Mouse (Mus musculus) stomach, postnatal 0 days (tissue): Measurements from ENCODE around the gene Tmprss11d. TPM values are rescaled to one million over a fixed set of nuclear protein-coding genes. Genes with fewer than 3 reads are reported as not detected.
A peak's percentile ranks its signal among the peaks of the same experiment; 100 is the strongest.
"Not testable (repeated sequence)": the region's sequence is repeated elsewhere in the genome, so short reads cannot be mapped to it uniquely, and the experiment has no call there.

Experiments
- ATAC-seq: fragments of 200-750 bp; cut with Nextera tagmentation; 2 replicates; pipeline ENCODE4 v1.8.0; 2017; ENCODE audit not compliant: low FRiP score, low TSS enrichment
- DNase-seq: peaks from one replicate; pipeline ENCODE4 v3.0.0-alpha.2; 2016; ENCODE audit warnings: low spot score
- H3K27ac ChIP-seq: fragments of 300-500 bp; sonication (generic); replicated peaks from 2 replicates; pipeline ENCODE4 v1.5.1; 2014; ENCODE audit warnings: mild to moderate bottlenecking, control low read depth
- H3K27me3 ChIP-seq: fragments of 300-500 bp; sonication (generic); 2 replicates; pipeline ENCODE4 v1.6.1; 2014; ENCODE audit warnings: low read length; ENCODE audit not compliant: control insufficient read depth, insufficient read depth
- H3K36me3 ChIP-seq: fragments of 300-500 bp; sonication (generic); 2 replicates; pipeline ENCODE4 v1.6.1; 2014; ENCODE audit warnings: low read length, mixed read lengths; ENCODE audit not compliant: control insufficient read depth, insufficient read depth
- H3K4me1 ChIP-seq: fragments of 300-500 bp; sonication (generic); replicated peaks from 2 replicates; pipeline ENCODE4 v1.6.1; 2014; ENCODE audit warnings: antibody characterized with exemption; ENCODE audit not compliant: control insufficient read depth, insufficient read depth
- H3K4me2 ChIP-seq: fragments of 300-500 bp; sonication (generic); replicated peaks from 2 replicates; pipeline ENCODE4 v1.6.1; 2014; ENCODE audit warnings: low read depth, mild to moderate bottlenecking, control low read depth, moderate library complexity
- H3K4me3 ChIP-seq: fragments of 300-500 bp; sonication (generic); 2 replicates; pipeline ENCODE4 v1.5.1; 2014; ENCODE audit warnings: low read depth, low read length, control low read depth
- H3K9ac ChIP-seq: fragments of 300-500 bp; sonication (generic); 2 replicates; pipeline ENCODE4 v1.6.1; 2014; ENCODE audit warnings: mild to moderate bottlenecking, low read length, control low read depth, mixed read lengths
- H3K9me3 ChIP-seq: fragments of 300-500 bp; sonication (generic); 2 replicates; pipeline ENCODE4 v1.6.1; 2016; ENCODE audit warnings: low read length; ENCODE audit not compliant: control insufficient read depth
- CTCF ChIP-seq: IDR thresholded peaks from 2 replicates; pipeline ENCODE4 v1.5.1; 2016; ENCODE audit warnings: antibody characterized with exemption, low read depth, mild to moderate bottlenecking, moderate library complexity
- EP300 ChIP-seq: optimal IDR thresholded peaks from 2 replicates; pipeline ENCODE3; 2016; ENCODE audit warnings: antibody characterized with exemption
- WGBS: fragments of 180-500 bp; shearing (Covaris S2); extraction: QIAGEN DNeasy Blood & Tissue Kit; methylation state at CpG from one replicate; pipeline ENCODE4 v1.1.7; 2014; 5-methylcytosine and 5-hydroxymethylcytosine counted together
- polyA plus RNA-seq: library from polyadenylated mRNA; unstranded; fragments of >200 nt; fragmentation: Nextera tagmentation; extraction: Ambion mirVana; gene quantifications from 2 replicates; pipeline ENCODE4 v1.2.1, GENCODE M21; 2015

The Tmprss11d gene
- polyA plus RNA-seq, 1 experiment from 2014 or later = 4.4 TPM

GRCm38 (mm10) chr5:86407191-86407590, 34.0 kb upstream of the Tmprss11d start:
- ATAC-seq (no peak), DNase-seq (no peak)
- Histone ChIP-seq H3K4me1 (no peaks in the 10 kb centered on the region), H3K27ac (no peak overlapping the region), H3K9me3 (no peaks in the 10 kb centered on the region), H3K4me3 (no peak overlapping the region), H3K4me2 (no peak overlapping the region), H3K9ac (no peak overlapping the region), H3K36me3 (no peaks in the 10 kb centered on the region), H3K27me3 (no peaks in the 10 kb centered on the region)
- WGBS = 81% methylated on average over 3 of the region's 3 CpGs
- peak; percentile 18; the same call in 1 of the 2 replicates for TF ChIP-seq CTCF
- TF ChIP-seq EP300 = no peak

GRCm38 (mm10) chr5:86359412-86359985, 13.7 kb downstream of the Tmprss11d start:
- no peak overlapping the region for H3K4me3 ChIP-seq
- H3K27me3 ChIP-seq = no peaks in the 10 kb centered on the region
- no peaks in the 10 kb centered on the region for H3K4me1 ChIP-seq
- TF ChIP-seq CTCF (no peak), EP300 (no peak)
- H3K9ac ChIP-seq = no peak overlapping the region
- DNase-seq (no peak), ATAC-seq (no peak)
- 66% methylated on average over 4 of the region's 4 CpGs for WGBS
- no peaks in the 10 kb centered on the region for H3K36me3 ChIP-seq
- no peaks in the 10 kb centered on the region for H3K9me3 ChIP-seq
- H3K4me2 ChIP-seq = no peak overlapping the region
- no peak overlapping the region for H3K27ac ChIP-seq

GRCm38 (mm10) chr5:86352966-86353365, 20.3 kb downstream of the Tmprss11d start:
- Histone ChIP-seq H3K4me3 (no peak overlapping the region), H3K36me3 (no peaks in the 10 kb centered on the region), H3K27ac (no peak overlapping the region), H3K4me1 (no peaks in the 10 kb centered on the region), H3K4me2 (no peak overlapping the region), H3K9ac (no peak overlapping the region), H3K9me3 (no peaks in the 10 kb centered on the region), H3K27me3 (no peaks in the 10 kb centered on the region)
- DNase-seq (peak; percentile 14), ATAC-seq (0 out of 2 replicates have a peak, but pooled peaks have one; percentile 24)
- WGBS = 17% methylated on average over 7 of the region's 7 CpGs
- TF ChIP-seq EP300 = no peak
- TF ChIP-seq CTCF = peak; percentile 74

GRCm38 (mm10) chr5:86318018-86318956, 54.9 kb downstream of the Tmprss11d start:
- not testable (repeated sequence) for H3K9me3 ChIP-seq

GRCm38 (mm10) chr5:86306116-86306515, 67.1 kb downstream of the Tmprss11d start:
- WGBS = 58% methylated on average over 5 of the region's 5 CpGs
- Histone ChIP-seq H3K9ac (no peak overlapping the region), H3K9me3 (no peaks in the 10 kb centered on the region), H3K27me3 (no peaks in the 10 kb centered on the region), H3K27ac (no peak overlapping the region), H3K4me3 (no peak overlapping the region), H3K4me2 (no peak overlapping the region), H3K4me1 (no peaks in the 10 kb centered on the region), H3K36me3 (no peaks in the 10 kb centered on the region)
- DNase-seq (no peak), ATAC-seq (no peak)
- no peak for TF ChIP-seq EP300
- no peak for TF ChIP-seq CTCF

More at GRCm38 (mm10) chr5:86318018-86318956, 54.9 kb downstream of the Tmprss11d start:
- 54% methylated on average over 26 of the region's 30 CpGs for whole genome bisulfite sequencing
- DNase-seq, H3K27me3 ChIP-seq, H3K9ac ChIP-seq, H3K27ac ChIP-seq, ATAC-seq, H3K36me3 ChIP-seq, H3K4me1 ChIP-seq: not testable (repeated sequence)
- H3K4me2 ChIP-seq = peak overlapping the region; percentile 29; the same call in 1 of the 2 replicates
- peak overlapping the region; percentile 6; the same call in 1 of the 2 replicates for H3K4me3 ChIP-seq

- no peak overlapping the region for H3K4me2 ChIP-seq
- H3K4me3 ChIP-seq = no peak overlapping the region
- no peak for ATAC-seq
- TF ChIP-seq EP300 = no peak
- TF ChIP-seq CTCF = no peak
- H3K9ac ChIP-seq = no peak overlapping the region
- no peaks in the 10 kb centered on the region for H3K36me3 ChIP-seq
- H3K4me1 ChIP-seq = no peaks in the 10 kb centered on the region
- WGBS = 79% methylated on average over 8 of the region's 8 CpGs
- no peaks in the 10 kb centered on the region for H3K9me3 ChIP-seq
- no peak for DNase-seq
- no peak overlapping the region for H3K27ac ChIP-seq
- H3K27me3 ChIP-seq = no peaks in the 10 kb centered on the region
Observed at GRCm38 (mm10) chr5:86303877-86304276, 69.3 kb downstream of the Tmprss11d start.
